Mouse (Mus musculus) lung, embryonic 14.5 days (tissue): ENCODE measurements around the gene Rapgef1. TPM values are rescaled to one million over a fixed set of nuclear protein-coding genes. Genes with fewer than 3 reads are reported as not detected.

Experiments used
- ATAC-seq: fragments of 200-750 bp; cut with Nextera tagmentation; 2 replicates; pipeline ENCODE4 v1.8.0; 2017; ENCODE audit warnings: mild to moderate bottlenecking, moderate TSS enrichment, moderate library complexity; ENCODE audit not compliant: insufficient read depth
- DNase-seq: peaks from one replicate; pipeline ENCODE4 v3.0.0-alpha.2; 2015
- H3K27ac ChIP-seq: fragments of 300-500 bp; sonication (generic); 2 replicates; pipeline ENCODE4 v1.5.1; 2014; ENCODE audit warnings: low read depth, mild to moderate bottlenecking, moderate library complexity
- H3K27me3 ChIP-seq: fragments of 300-500 bp; sonication (generic); 2 replicates; pipeline ENCODE4 v1.6.1; 2014; ENCODE audit warnings: low read length, control low read depth; ENCODE audit not compliant: insufficient read depth
- H3K36me3 ChIP-seq: fragments of 300-500 bp; sonication (generic); 2 replicates; pipeline ENCODE4 v1.6.1; 2014; ENCODE audit warnings: control low read depth; ENCODE audit not compliant: insufficient read depth
- H3K4me1 ChIP-seq: fragments of 300-500 bp; sonication (generic); 2 replicates; pipeline ENCODE4 v1.6.1; 2014; ENCODE audit warnings: antibody characterized with exemption, control low read depth; ENCODE audit not compliant: insufficient read depth
- H3K4me2 ChIP-seq: fragments of 300-500 bp; sonication (generic); 2 replicates; pipeline ENCODE4 v1.6.1; 2014; ENCODE audit warnings: mild to moderate bottlenecking
- H3K4me3 ChIP-seq: fragments of 300-500 bp; sonication (generic); 2 replicates; pipeline ENCODE4 v1.5.1; 2014; ENCODE audit warnings: low read depth, low read length
- H3K9ac ChIP-seq: fragments of 300-500 bp; sonication (generic); 2 replicates; pipeline ENCODE4 v1.6.1; 2014
- H3K9me3 ChIP-seq: fragments of 300-500 bp; sonication (generic); 2 replicates; pipeline ENCODE4 v1.6.1; 2016; ENCODE audit warnings: low read depth, low read length, control low read depth
- CTCF ChIP-seq: IDR thresholded peaks from 2 replicates; pipeline ENCODE4 v1.5.1; 2016; ENCODE audit warnings: antibody characterized with exemption, low read depth
- WGBS: fragments of 180-500 bp; shearing (Covaris S2); extraction: QIAGEN DNeasy Blood & Tissue Kit; methylation state at CpG from one replicate; pipeline ENCODE4 v1.1.7; 2014; 5-methylcytosine and 5-hydroxymethylcytosine counted together
- polyA plus RNA-seq: library from polyadenylated mRNA; unstranded; fragments of >200 nt; fragmentation: Nextera tagmentation; extraction: Ambion mirVana; gene quantifications from 2 replicates; pipeline ENCODE4 v1.2.1, GENCODE M21; 2014

The Rapgef1 gene
- polyA plus RNA-seq, 1 experiment from 2014 or later: 20.5 TPM

- WGBS: 62% methylated on average over 3 of the region's 3 CpGs
- no peaks in the 10 kb centered on the region for H3K27me3 ChIP-seq
- H3K4me2 ChIP-seq: no peak overlapping the region
- H3K9ac ChIP-seq: no peak overlapping the region
- no peaks in the 10 kb centered on the region for H3K4me1 ChIP-seq
- peak; percentile 66 for TF ChIP-seq CTCF
- H3K27ac ChIP-seq: no peak overlapping the region
- no peak for ATAC-seq
- DNase-seq: peak; percentile 43
- H3K9me3 ChIP-seq: no peaks in the 10 kb centered on the region
- no peak overlapping the region for H3K4me3 ChIP-seq
- H3K36me3 ChIP-seq: peaks cover 88% of the 10 kb centered on the region
These were observed 112.0 kb downstream of the Rapgef1 start for GRCm38 (mm10) chr2:29731545-29731944.

- peaks cover 89% of the 10 kb centered on the region for H3K36me3 ChIP-seq
- H3K4me2 ChIP-seq: no peak overlapping the region
- no peak for DNase-seq
- H3K9ac ChIP-seq: no peak overlapping the region
- 86% methylated on average over 10 of the region's 10 CpGs for WGBS
- TF ChIP-seq CTCF: no peak
- no peak for ATAC-seq
- no peak overlapping the region for H3K4me3 ChIP-seq
- no peaks in the 10 kb centered on the region for H3K27me3 ChIP-seq
- H3K27ac ChIP-seq: no peak overlapping the region
- H3K4me1 ChIP-seq: no peaks in the 10 kb centered on the region
- no peaks in the 10 kb centered on the region for H3K9me3 ChIP-seq
These were observed 113.0 kb downstream of the Rapgef1 start for GRCm38 (mm10) chr2:29732559-29732958.

GRCm38 (mm10) chr2:29733348-29733747 lies 113.8 kb downstream of the Rapgef1 start:
- no peak overlapping the region for H3K4me2 ChIP-seq
- no peaks in the 10 kb centered on the region for H3K27me3 ChIP-seq
- DNase-seq (no peak), ATAC-seq (no peak)
- no peak overlapping the region for H3K4me3 ChIP-seq
- TF ChIP-seq CTCF: no peak
- peaks cover 89% of the 10 kb centered on the region for H3K36me3 ChIP-seq
- no peaks in the 10 kb centered on the region for H3K4me1 ChIP-seq
- no peaks in the 10 kb centered on the region for H3K9me3 ChIP-seq
- 92% methylated on average over 5 of the region's 5 CpGs for WGBS
- no peak overlapping the region for H3K27ac ChIP-seq
- no peak overlapping the region for H3K9ac ChIP-seq

DNA sequence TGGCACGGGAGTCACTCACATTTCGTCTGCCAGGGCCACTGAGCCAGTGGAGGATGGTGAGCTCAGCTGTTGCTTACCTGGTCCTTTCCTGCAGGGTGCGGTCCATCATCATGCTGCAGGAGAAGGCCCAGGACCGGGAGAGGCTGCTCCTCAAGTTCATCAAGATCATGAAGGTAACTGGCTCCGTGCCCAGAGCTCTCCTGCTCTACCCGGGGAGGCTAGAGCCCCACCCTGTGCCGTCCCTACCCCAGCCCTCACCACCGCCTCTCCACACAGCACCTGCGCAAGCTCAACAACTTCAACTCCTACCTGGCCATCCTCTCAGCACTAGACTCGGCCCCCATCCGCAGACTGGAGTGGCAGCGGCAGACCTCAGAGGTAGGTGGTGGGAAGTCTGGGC lies 116.2 kb downstream of the Rapgef1 start:
- Histone ChIP-seq H3K9ac (no peak overlapping the region), H3K27ac (no peak overlapping the region), H3K4me1 (no peaks in the 10 kb centered on the region), H3K9me3 (no peaks in the 10 kb centered on the region), H3K4me2 (no peak overlapping the region), H3K27me3 (no peaks in the 10 kb centered on the region), H3K4me3 (no peak overlapping the region), H3K36me3 (peaks cover 82% of the 10 kb centered on the region)
- no peak for TF ChIP-seq CTCF
- DNase-seq (peak; percentile 47), ATAC-seq (peak; percentile 43; the same call in 1 of the 2 replicates)
- WGBS: 75% methylated on average over 12 of the region's 12 CpGs

DNA sequence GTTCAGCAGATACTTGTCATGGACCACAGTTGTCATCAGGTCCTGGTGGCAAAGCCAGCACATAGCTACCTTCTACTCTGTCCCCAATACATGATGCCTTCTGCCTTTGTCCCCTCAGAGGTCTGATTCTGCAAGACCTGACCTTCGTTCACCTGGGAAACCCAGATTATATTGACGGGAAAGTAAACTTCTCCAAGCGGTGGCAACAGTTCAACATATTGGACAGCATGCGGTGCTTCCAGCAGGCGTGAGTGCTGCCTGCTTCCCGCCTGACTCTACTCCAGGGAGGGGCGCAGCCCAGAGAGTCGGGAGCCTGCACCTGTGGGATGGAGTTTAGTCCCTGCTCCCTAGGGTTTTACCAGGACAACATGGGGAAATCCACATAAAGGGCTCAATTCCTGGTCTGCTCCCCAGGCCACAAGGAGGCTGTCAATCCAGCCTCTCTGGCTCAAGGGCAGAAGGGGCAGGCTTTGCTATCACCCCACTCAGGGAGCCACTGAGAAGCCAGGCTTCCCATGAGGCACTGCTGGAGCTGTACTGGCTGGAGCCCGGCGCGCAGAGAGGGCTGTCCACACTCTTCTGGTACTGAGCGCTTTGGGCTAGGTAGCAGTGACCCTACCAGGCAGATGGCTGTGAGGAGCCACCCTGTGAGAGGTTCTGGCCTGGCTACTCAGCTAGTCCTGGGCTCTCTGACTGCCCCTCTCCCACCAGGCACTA lies 117.8 kb downstream of the Rapgef1 start:
- H3K9ac ChIP-seq: no peak overlapping the region
- H3K27me3 ChIP-seq: no peaks in the 10 kb centered on the region
- ATAC-seq (no peak), DNase-seq (no peak)
- no peaks in the 10 kb centered on the region for H3K4me1 ChIP-seq
- 73% methylated on average over 12 of the region's 12 CpGs for WGBS
- no peak overlapping the region for H3K27ac ChIP-seq
- H3K9me3 ChIP-seq: no peaks in the 10 kb centered on the region
- H3K4me3 ChIP-seq: no peak overlapping the region
- no peak for TF ChIP-seq CTCF
- H3K36me3 ChIP-seq: peaks cover 74% of the 10 kb centered on the region
- H3K4me2 ChIP-seq: no peak overlapping the region

DNA sequence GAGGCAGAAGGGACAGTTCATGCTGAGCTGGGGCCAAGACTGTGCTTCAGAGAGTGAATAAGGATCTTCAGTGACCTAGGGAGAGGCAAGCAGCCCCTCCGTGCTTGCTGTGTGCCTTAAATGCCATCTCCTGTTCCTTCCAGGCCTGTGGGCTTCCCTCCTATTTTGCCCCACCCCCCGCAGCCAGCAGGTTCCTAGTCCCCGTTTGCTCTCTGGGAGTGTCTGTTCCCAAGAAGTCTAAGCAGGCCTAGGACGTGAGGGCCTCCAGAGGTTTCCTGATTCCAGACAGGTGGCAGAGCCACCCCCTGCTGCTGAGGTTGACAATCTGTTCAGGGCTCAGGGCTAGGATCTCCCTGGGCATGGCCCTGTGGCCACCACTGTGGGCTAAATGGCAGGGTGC lies 119.3 kb downstream of the Rapgef1 start:
- peaks cover 60% of the 10 kb centered on the region for H3K36me3 ChIP-seq
- DNase-seq (no peak), ATAC-seq (no peak)
- no peaks in the 10 kb centered on the region for H3K9me3 ChIP-seq
- no peak overlapping the region for H3K27ac ChIP-seq
- H3K27me3 ChIP-seq: no peaks in the 10 kb centered on the region
- H3K4me1 ChIP-seq: no peaks in the 10 kb centered on the region
- H3K4me3 ChIP-seq: no peak overlapping the region
- no peak for TF ChIP-seq CTCF
- no peak overlapping the region for H3K4me2 ChIP-seq
- 44% methylated on average over 4 of the region's 4 CpGs for WGBS
- H3K9ac ChIP-seq: no peak overlapping the region

DNA sequence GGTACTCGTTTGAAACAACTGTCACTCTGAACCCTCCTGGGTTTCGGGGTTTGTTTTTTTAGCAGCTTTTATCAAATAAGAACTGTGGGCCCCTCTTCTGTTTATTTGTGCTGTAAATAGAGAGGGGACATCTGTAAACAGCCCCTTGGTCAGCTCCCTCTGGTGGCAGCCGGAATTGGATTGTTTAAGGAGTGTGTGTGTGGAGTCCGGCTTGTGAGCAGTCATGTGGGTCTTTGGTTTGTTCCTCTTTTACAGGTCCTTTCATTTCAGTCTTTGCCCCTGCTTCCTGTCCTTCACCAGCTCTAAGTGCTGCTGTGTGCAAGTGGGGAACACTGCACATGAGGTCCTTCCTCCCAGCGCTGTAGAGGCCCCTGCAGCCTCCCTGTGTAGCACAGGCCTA lies 119.8 kb downstream of the Rapgef1 start:
- Histone ChIP-seq H3K9ac (no peak overlapping the region), H3K4me1 (no peaks in the 10 kb centered on the region), H3K4me3 (no peak overlapping the region), H3K4me2 (no peak overlapping the region), H3K9me3 (no peaks in the 10 kb centered on the region), H3K27ac (no peak overlapping the region), H3K36me3 (peaks cover 54% of the 10 kb centered on the region), H3K27me3 (no peaks in the 10 kb centered on the region)
- TF ChIP-seq CTCF: no peak
- DNase-seq (peak; percentile 28), ATAC-seq (no peak)
- WGBS: 32% methylated on average over 5 of the region's 5 CpGs

GRCm38 (mm10) chr2:29741207-29741606 lies 121.7 kb downstream of the Rapgef1 start:
- no peak for DNase-seq
- Histone ChIP-seq H3K4me3 (no peak overlapping the region), H3K4me2 (no peak overlapping the region), H3K4me1 (no peaks in the 10 kb centered on the region), H3K27me3 (peaks cover 7% of the 10 kb centered on the region; the same call in 1 of the 2 replicates), H3K9me3 (no peaks in the 10 kb centered on the region), H3K36me3 (peaks cover 37% of the 10 kb centered on the region), H3K27ac (no peak overlapping the region), H3K9ac (no peak overlapping the region)
- WGBS: 94% methylated on average over 6 of the region's 6 CpGs
- TF ChIP-seq CTCF: no peak
- no peak for ATAC-seq
